30 mouse cellular contexts compared by ENCODE assay signal in genomic region chr12:37123763-37124162, GRCm38 (mm10). TPM values are rescaled to one million over a fixed set of nuclear protein-coding genes. Genes with fewer than 3 reads are reported as not detected.
DNase-seq lines count a peak whose midpoint lies in the region; ATAC-seq and TF ChIP-seq lines count a peak whose summit lies in the region.
"Had no signal": no experiment of that assay in that cellular context is flagged by ENCODE, and none has a peak within 500 bp of the region (broad histone marks: within the 10 kb centered on the region; RNA-seq: fewer than 3 reads in every experiment).

No protein-coding gene starts in this region.

- H3K4me2 ChIP-seq in limb, embryonic 14.5 days (replicated peaks; ENCODE audit: low read depth, low read length, severe bottlenecking): no peak overlapping the region
- H3K4me2 ChIP-seq in hindbrain, embryonic 16.5 days (ENCODE audit: low read length): no peak overlapping the region
- H3K4me2 ChIP-seq: embryonic facial prominence, embryonic 12.5 days; forebrain, embryonic 12.5 days had no signal

- TF ChIP-seq POLR2A in limb, embryonic 14.5 days (IDR thresholded peaks at IDR 0.05; ENCODE audit: borderline replicate concordance, extremely low read depth, insufficient read depth, insufficient read length): no peak

- H3K9ac ChIP-seq in limb, embryonic 14.5 days (ENCODE audit: low read depth, low read length, severe bottlenecking): no peak overlapping the region
- no peak overlapping the region for H3K9ac ChIP-seq in hindbrain, embryonic 16.5 days (ENCODE audit: low read depth, low read length)
- H3K9ac ChIP-seq: embryonic facial prominence, embryonic 12.5 days; forebrain, embryonic 12.5 days had no signal

- no peak for DNase-seq in gastrocnemius, adult 2 months
- no peak for DNase-seq in gastrocnemius, postnatal 25 days
- peak; percentile 40 for DNase-seq in limb, embryonic 14.5 days (ENCODE audit: low spot score)
- no peak for DNase-seq in limb, embryonic 10.5 days (ENCODE audit: low spot score)
- no peak for DNase-seq in cerebellum, postnatal 25 days
- DNase-seq: adrenal gland, adult 8-10 months; adrenal gland, postnatal 14 days; adrenal gland, postnatal 36 days; B cell, adult 2 months; cerebellum, adult 11 months; cerebellum, adult 18-20 months; cerebellum, adult 8-10 months; cerebellum, adult 9-11 months; cerebellum, postnatal 14 days had no signal

- no peak for TF ChIP-seq CTCF in gastrocnemius, adult 2 months (IDR thresholded peaks at IDR 0.05)

- no peaks in the 10 kb centered on the region for H3K9me3 ChIP-seq in limb, embryonic 14.5 days (ENCODE audit: control insufficient read depth, low read length)
- H3K9me3 ChIP-seq in limb, embryonic 10.5 days (replicated peaks): no peaks in the 10 kb centered on the region
- H3K9me3 ChIP-seq in hindbrain, embryonic 16.5 days (ENCODE audit: control insufficient read depth, low read length): no peaks in the 10 kb centered on the region
- H3K9me3 ChIP-seq: embryonic facial prominence, embryonic 10.5 days; embryonic facial prominence, embryonic 12.5 days; forebrain, embryonic 10.5 days; forebrain, embryonic 12.5 days; G1E had no signal

- peak overlapping the region; percentile 77 for H3K27ac ChIP-seq in gastrocnemius, adult 2 months
- no peak overlapping the region for H3K27ac ChIP-seq in limb, embryonic 14.5 days (replicated peaks; ENCODE audit: low read depth, low read length)
- H3K27ac ChIP-seq in limb, embryonic 10.5 days: no peak overlapping the region
- H3K27ac ChIP-seq in hindbrain, embryonic 16.5 days (ENCODE audit: low read depth, low read length): no peak overlapping the region
- H3K27ac ChIP-seq: embryonic facial prominence, embryonic 10.5 days; embryonic facial prominence, embryonic 12.5 days; forebrain, embryonic 10.5 days; forebrain, embryonic 12.5 days had no signal

- ATAC-seq in limb, embryonic 14.5 days (ENCODE audit: low FRiP score, low read depth): no peak
- peak; percentile 79 for ATAC-seq in granulocyte monocyte progenitor cell, adult 5-6 weeks (replicated peaks; ENCODE audit: poor library complexity, severe bottlenecking)
- peak; percentile 66 for ATAC-seq in megakaryocyte progenitor cell, adult 5-6 weeks (replicated peaks; ENCODE audit: poor library complexity)
- no peak for ATAC-seq in hindbrain, embryonic 16.5 days
- ATAC-seq: activated CD4-positive, CD25-positive, alpha-beta regulatory T cell, adult 4 months; CD4-positive, CD25-positive, alpha-beta regulatory T cell, adult 4 months; forebrain, embryonic 14.5 days; forebrain, embryonic 16.5 days; Patski had no signal

- intact Hi-C loops in gastrocnemius, adult 2 months (cut with DNase I): no loop called here

- H3K4me3 ChIP-seq in gastrocnemius, adult 2 months: peak overlapping the region; percentile 18; the same call in 1 of the 2 replicates
- no peak overlapping the region for H3K4me3 ChIP-seq in limb, embryonic 14.5 days (replicated peaks; ENCODE audit: low read length)
- H3K4me3 ChIP-seq in limb, embryonic 10.5 days: no peak overlapping the region
- no peak overlapping the region for H3K4me3 ChIP-seq in hindbrain, embryonic 16.5 days (ENCODE audit: low read length)
- H3K4me3 ChIP-seq: embryonic facial prominence, embryonic 10.5 days; embryonic facial prominence, embryonic 12.5 days; erythroblast, embryonic 14.5 days; forebrain, embryonic 10.5 days; forebrain, embryonic 12.5 days had no signal

- WGBS in limb, embryonic 14.5 days: 34% methylated on average over 2 of the region's 2 CpGs
- 64% methylated on average over 2 of the region's 2 CpGs for WGBS in limb, embryonic 10.5 days
- 86% methylated on average over 2 of the region's 2 CpGs for WGBS in hindbrain, embryonic 16.5 days

- H3K36me3 ChIP-seq in limb, embryonic 14.5 days (ENCODE audit: control insufficient read depth, insufficient read depth, low read length): no peaks in the 10 kb centered on the region
- no peaks in the 10 kb centered on the region for H3K36me3 ChIP-seq in limb, embryonic 10.5 days
- H3K36me3 ChIP-seq in hindbrain, embryonic 16.5 days (ENCODE audit: control insufficient read depth, insufficient read depth, low read length): no peaks in the 10 kb centered on the region
- H3K36me3 ChIP-seq: embryonic facial prominence, embryonic 10.5 days; embryonic facial prominence, embryonic 12.5 days; forebrain, embryonic 10.5 days; forebrain, embryonic 12.5 days; G1E had no signal

- H3K4me1 ChIP-seq in limb, embryonic 14.5 days (ENCODE audit: control insufficient read depth, insufficient read depth, low read length): no peaks in the 10 kb centered on the region
- peaks cover 17% of the 10 kb centered on the region for H3K4me1 ChIP-seq in limb, embryonic 10.5 days
- no peaks in the 10 kb centered on the region for H3K4me1 ChIP-seq in hindbrain, embryonic 16.5 days (ENCODE audit: control insufficient read depth, insufficient read depth, low read depth, low read length)
- H3K4me1 ChIP-seq: embryonic facial prominence, embryonic 10.5 days; embryonic facial prominence, embryonic 12.5 days; forebrain, embryonic 10.5 days; forebrain, embryonic 12.5 days had no signal

- no peaks in the 10 kb centered on the region for H3K27me3 ChIP-seq in limb, embryonic 14.5 days (ENCODE audit: control insufficient read depth, insufficient read depth, low read length)
- no peaks in the 10 kb centered on the region for H3K27me3 ChIP-seq in limb, embryonic 10.5 days (ENCODE audit: low read depth, poor library complexity, severe bottlenecking)
- H3K27me3 ChIP-seq in hindbrain, embryonic 16.5 days (replicated peaks; ENCODE audit: control insufficient read depth, insufficient read depth, low read length): no peaks in the 10 kb centered on the region
- H3K27me3 ChIP-seq: CH12.LX; embryonic facial prominence, embryonic 12.5 days; forebrain, embryonic 12.5 days; Patski had no signal

RNA-seq across cellular contexts. Expression of gene Meox2, which starts 15.4 kb away (rescaled TPM):
- total RNA-seq in gastrocnemius, adult 2 months (2021): 1 to 10 TPM; 8.8 to 9.6 TPM
- total RNA-seq in gastrocnemius, postnatal 25 days (2021): 10 to 100 TPM; 12.8 to 14.3 TPM
- 88.2 and 105 TPM in 2 replicates for polyA plus RNA-seq in limb, embryonic 14.5 days (2012; rRNA removed)
- 55.4 and 57.0 TPM in 2 replicates for polyA plus RNA-seq in limb, embryonic 14.5 days (2014; fragmentation: Nextera tagmentation; extraction: Ambion mirVana)
- 24.4 and 43.6 TPM in 2 replicates for polyA plus RNA-seq in limb, embryonic 10.5 days (2016; fragmentation: Nextera tagmentation; extraction: Ambion mirVana)
- total RNA-seq in granulocyte monocyte progenitor cell, adult 5-6 weeks (2014; fragmentation: Nextera tagmentation): not detected in 2 replicates
- total RNA-seq in granulocyte monocyte progenitor cell, adult 5-6 weeks (2017): not detected in 2 replicates
- not detected in 2 replicates for total RNA-seq in megakaryocyte progenitor cell, adult 5-6 weeks (2015)
- not detected in 2 replicates for total RNA-seq in megakaryocyte progenitor cell, adult 5-6 weeks (2017)
- 0.51 and 1.6 TPM in 2 replicates for polyA plus RNA-seq in hindbrain, embryonic 16.5 days (2015; fragmentation: Nextera tagmentation; extraction: Ambion mirVana)
- total RNA-seq: CH12.LX had no signal
- polyA plus RNA-seq: activated CD4-positive, CD25-positive, alpha-beta regulatory T cell, adult 4 months; CD4-positive, CD25-positive, alpha-beta regulatory T cell, adult 4 months; cortical plate, adult 2 months; erythroblast, embryonic 14.5 days; forebrain, embryonic 16.5 days; G1E; Patski had no signal

Comparison
In these comparisons a context has a peak if more than half of its experiments do, and no peak if none do; other contexts are left out.
1. ATAC-seq: peak in granulocyte monocyte progenitor cell, adult 5-6 weeks (single experiment) and megakaryocyte progenitor cell, adult 5-6 weeks (single experiment); none in limb, embryonic 14.5 days (single experiment) and hindbrain, embryonic 16.5 days (single experiment).
2. RNA of gene Meox2, which starts 15.4 kb away (total RNA-seq): 12.8 to 14.3 TPM in gastrocnemius, postnatal 25 days and 8.8 to 9.6 TPM in gastrocnemius, adult 2 months; not detected in granulocyte monocyte progenitor cell, adult 5-6 weeks and not detected in megakaryocyte progenitor cell, adult 5-6 weeks; every median in the first group is over 4 times any median in the second.